Mouse (Mus musculus) embryo, embryonic 10 days (tissue): ENCODE data around the gene Fhod1.
A peak's percentile ranks its signal among the peaks of the same experiment; 100 is the strongest.

ENCODE experiments used
- DNase-seq: peaks from one replicate; pipeline ENCODE4 v3.0.0-alpha.2; 2015; ENCODE audit warnings: low spot score

Gene Fhod1

DNA sequence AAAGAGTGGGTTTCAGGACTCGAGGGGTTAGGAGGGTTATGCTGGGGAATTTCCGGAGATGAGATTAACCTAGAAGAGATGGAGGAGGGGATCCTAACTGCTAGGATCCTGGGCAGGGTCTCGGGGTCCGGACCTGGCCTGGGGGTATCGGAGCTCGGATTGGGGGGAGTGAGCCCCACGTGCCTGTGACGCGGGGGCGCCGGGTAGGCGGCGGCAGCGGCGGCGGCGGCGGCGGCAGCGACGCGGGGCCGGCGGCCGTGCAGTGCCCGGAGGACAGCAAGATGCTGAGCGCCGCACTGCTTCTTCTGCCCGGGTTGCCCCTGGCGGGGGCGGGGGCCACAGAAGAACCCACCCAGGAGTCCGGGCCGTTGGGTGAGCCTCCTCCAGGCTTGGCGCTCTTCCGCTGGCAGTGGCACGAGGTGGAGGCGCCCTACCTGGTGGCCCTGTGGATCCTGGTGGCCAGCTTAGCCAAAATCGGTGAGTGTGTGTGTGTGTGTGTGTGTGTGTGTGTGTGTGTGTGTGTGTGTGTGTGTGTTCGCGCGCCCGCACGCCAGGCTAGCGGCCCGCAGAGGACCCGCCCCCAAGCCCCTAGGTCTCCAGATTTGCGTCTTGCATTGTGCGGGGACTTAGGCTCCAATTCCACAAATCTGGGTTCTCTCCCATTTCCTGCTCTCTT, 1.5 kb upstream of the Fhod1 start:
- peak; percentile 45 for DNase-seq

DNA sequence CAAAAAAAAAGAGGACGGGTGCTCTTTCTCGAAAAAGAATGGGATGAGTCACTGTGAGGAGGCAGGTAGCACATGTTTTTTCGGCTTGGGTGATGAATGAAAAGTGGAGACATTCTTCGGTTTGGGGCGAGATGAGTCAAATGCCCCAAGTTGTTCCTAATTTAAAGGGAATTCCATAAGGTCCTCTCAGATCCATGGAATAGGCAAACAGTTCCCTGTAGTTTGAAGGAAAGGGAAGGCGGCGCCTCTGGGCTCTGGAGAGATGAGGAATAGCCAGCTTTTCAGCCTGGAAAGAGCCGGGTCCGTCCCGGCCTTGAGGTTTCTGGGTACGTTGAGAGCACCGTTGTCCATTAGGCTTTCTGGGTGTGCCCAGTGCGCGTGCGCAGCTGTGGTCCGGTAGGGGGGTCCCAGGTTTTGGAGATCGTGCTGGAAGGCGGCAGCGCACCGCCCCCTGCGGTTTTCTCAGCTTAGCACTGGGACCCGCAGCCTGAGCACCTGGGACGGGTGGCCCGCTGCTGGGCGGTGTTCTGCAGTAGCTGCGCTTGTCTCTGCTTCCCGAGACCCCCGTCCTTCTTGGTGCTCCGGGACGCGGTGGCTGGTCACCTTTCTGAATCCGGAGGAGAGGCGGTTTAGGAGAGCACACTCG, 820 bp upstream of the Fhod1 start, which contains the start of gene Slc9a5:
Gene Slc9a5 (plus strand): TSS at position 394 of the 646 bp plus-strand sequence.
- DNase-seq = peak; percentile 88

GRCm38 (mm10) chr8:105346611-105347427, 934 bp downstream of the Fhod1 start:
- DNase-seq = peak; percentile 81

DNA sequence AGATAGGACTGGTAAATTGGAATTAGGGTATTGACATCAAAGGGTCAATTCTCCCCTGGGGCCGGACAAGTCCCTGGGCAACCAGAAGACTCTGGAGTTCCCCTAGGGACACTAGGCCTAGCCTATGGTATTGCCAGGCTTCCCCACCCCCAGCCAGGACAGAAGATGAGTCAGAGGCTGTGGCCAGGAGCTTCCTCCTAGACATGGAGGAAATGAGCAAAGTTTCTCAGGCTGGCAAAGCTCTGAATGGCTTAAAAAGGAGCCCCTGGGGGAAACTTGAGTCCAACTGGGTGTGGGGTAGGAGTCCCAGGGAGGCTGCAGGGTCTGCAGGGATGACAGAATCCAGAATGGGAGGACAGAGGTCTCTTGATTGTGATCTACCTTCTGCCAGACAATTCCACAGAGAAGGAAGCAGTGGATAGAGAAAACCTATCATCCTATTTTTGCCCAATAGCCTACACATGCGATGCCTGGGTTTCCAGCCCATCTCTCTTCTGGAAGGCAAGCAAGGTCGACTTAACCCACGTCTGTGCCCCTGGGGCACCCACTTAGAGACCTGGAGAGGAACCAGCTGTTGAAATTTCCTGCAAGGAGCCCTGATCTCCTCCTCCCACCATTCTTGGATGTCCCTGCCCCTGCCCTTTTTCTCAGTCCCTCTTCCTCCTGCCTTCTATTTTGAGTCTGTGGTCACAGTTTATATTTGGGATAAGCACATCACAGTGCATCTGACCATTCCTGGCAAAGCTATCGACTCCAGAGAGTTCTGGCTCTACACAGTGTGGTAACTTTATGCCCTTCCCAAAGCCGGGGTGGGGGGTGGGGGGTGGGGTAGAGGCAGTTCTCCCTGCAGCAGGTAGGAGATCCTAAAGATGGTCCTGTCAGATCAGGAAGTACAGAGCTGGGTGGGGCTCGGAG, 2.4 kb downstream of the Fhod1 start:
- DNase-seq = no peak

- DNase-seq = no peak
Observed at GRCm38 (mm10) chr8:105343791-105344574, 3.8 kb downstream of the Fhod1 start.

GRCm38 (mm10) chr8:105342768-105343167, 5.0 kb downstream of the Fhod1 start:
- DNase-seq = no peak

DNA sequence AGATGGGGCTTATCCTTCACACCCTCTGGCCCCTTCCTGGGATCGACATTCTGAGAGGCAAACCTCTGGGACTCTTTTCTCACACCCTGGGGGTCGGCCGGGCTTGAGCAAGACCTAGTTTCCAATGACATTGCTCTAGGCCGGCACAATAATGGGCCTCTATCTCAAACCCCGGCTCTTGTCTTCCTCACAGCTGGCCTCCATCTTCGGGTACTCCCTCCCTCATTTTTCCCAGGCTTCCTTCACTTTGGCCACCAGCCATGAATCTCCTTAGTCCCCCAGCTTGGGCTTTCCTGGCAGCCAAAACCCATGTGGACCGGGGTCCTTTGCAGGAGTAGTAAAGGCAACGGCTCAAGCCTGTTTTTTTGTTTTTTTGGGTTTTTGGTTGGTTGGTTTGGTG, 6.4 kb downstream of the Fhod1 start:
- DNase-seq = no peak

GRCm38 (mm10) chr8:105339886-105340635, 7.7 kb downstream of the Fhod1 start:
- no peak for DNase-seq

DNA sequence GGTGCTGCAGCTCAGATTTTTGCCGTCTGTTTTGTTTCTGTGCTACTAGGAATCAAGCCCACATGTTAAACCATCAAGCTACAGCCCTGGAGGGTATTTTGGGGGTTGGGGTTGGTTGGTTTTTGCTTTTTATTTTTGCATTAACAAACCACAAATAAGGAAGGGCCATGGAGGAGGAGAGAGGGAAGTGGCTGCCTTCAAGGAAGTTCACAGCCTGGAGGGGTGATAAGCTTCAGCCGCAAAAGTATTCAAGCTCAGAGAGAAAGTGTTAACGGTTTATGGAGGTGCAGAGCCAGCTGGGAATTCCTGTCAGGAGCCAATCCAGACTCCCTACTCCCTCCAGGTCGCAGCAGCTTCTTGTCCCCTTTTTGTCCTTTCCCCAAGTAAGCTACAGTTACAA, 8.8 kb downstream of the Fhod1 start:
- no peak for DNase-seq

- no peak for DNase-seq
Observed at GRCm38 (mm10) chr8:105336373-105337130, 11.2 kb downstream of the Fhod1 start.

- no peak for DNase-seq
Observed at GRCm38 (mm10) chr8:105332523-105332922, 15.2 kb downstream of the Fhod1 start.

DNA sequence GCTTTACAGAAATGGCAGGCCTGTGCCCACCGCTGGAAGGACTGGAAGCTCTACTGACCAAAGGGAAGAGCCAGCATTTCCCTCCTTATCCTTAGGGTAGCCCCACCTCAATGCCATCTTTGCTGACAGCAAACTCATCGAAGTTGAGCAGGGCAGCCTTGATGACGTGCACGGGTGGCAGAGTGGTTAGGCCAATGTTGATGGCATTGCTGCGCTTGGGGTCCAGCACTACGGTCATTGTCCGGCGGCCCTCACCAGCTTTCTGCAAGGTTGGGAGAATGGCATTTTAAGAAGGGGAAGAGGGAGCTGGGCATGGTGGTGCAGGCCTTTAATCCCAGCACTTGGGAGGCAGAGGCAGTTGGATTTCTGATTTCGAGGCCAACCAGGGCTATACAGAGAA, 15.8 kb downstream of the Fhod1 start:
- no peak for DNase-seq

DNA sequence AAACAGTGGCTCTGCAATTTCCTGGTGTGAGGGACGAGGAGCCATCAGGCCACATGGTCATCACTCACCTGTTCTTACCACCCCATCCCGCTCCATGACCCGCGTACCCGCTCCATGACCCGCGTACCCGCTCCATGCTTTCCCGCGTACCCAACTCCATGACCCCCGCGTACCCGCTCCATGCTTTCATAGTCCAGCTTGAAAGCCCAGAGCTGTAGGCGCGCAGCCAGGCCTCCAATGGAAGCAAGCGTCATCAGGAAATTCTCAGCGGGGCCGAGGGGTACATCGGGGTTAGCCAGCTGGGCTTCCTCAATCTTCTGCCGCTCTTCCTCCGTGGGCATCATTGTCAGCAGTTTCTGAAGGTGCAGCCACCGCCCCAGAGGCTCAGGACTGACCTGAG, 16.3 kb downstream of the Fhod1 start:
- no peak for DNase-seq

DNA sequence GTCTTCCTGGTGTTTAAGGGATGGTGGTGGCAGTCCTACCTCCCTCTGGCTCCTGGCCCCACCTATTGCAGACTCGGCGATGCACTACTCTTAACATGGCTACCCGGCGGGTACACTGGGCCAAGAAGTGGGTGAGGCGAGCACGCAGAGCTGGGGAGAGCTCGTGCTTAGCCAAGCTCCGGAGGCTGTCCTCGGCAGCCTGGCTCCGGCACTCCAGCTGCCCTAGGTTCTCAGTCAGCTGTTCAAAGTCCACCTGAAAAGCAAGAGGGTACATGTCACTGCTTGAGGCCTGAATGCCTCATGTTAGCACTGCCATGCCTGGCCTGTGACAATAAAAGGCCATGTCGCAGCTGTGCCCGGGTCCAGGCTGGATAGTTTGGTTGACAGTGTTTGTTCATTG, 17.4 kb downstream of the Fhod1 start:
- DNase-seq = no peak

DNA sequence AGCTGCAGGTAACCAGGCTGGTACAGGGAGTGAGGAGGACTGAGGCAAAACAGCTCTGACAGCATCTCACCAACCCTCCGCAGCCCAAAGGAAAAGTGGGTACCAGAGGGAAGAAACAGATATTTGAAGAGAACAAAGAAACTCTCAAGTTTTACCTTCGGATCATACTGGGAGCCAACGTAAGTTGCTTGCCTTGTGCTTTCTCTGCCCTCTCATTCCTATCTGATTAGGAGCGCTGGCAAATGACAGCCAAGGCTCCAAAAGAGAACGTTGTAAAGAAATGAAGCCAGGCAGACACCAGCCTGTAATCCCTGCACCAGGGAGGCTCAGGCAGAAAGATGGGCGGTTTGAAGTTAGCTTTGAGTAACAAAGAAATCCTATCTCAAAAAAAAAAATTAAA, 20.8 kb downstream of the Fhod1 start:
- DNase-seq = no peak

DNA sequence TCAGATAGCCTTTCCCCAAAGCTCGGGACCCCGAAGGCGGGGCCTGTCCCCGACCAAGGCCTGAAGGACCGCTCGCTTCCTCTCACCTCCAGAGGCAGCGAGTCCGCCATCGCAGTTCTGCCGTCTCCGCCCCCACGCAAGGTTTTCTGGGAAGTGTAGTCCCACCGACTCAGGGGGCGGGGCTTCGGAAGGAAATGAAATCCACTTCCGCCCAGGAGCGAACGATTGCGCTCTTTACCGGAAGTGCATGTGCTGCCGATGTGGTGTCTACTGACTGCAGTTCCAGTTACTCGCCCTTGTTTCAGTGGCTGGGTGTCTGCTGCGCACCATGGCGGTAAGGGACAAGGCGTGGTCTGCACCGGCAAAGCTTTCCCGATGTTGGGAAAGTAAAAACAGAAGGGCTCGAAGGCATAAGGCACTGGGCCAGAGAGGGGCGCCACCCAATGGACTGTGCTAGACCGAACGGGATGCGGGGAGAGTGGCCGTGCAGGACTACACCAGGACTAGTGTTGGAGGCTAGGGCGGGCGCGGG, 21.5 kb downstream of the Fhod1 start, which contains the start of the genes Lrrc29 and Tmem208:
Gene Lrrc29 (minus strand): TSS at position 138 of the 532 bp plus-strand sequence.
Gene Tmem208 (plus strand): TSS at position 214 of the 532 bp plus-strand sequence.
- peak; percentile 98 for DNase-seq

GRCm38 (mm10) chr8:105325641-105326093, 22.1 kb downstream of the Fhod1 start:
- peak; percentile 37 for DNase-seq

- no peak for DNase-seq
Observed at GRCm38 (mm10) chr8:105323183-105323582, 24.6 kb downstream of the Fhod1 start.

- DNase-seq = no peak
Observed at GRCm38 (mm10) chr8:105318662-105319190, 29.0 kb downstream of the Fhod1 start.
